Mouse (Mus musculus): ENCODE measurements at regions not wholly inside any gene's neighbourhood (a gene's known extent, or its start where the extent isn't known, plus 50 kb on each side); places are given as distances from the start of the nearest gene placed in this dataset.
"Not testable (repeated sequence)": the region's sequence is repeated elsewhere in the genome, so short reads cannot be mapped to it uniquely, and the experiment has no call there.

GRCm38 (mm10) chr14:53283350-53284141 is 788.0 kb upstream of the Olfr1507 start:
- not testable (repeated sequence) for TF ChIP-seq CTCF, EP300 (IDR thresholded peaks at IDR 0.05; ENCODE audit: low read depth)

Data from heart, postnatal 0 days (tissue).